Mouse (Mus musculus): Measurements from ENCODE around the gene C2. TPM values are rescaled to one million over a fixed set of nuclear protein-coding genes. Genes with fewer than 3 reads are reported as not detected.
A peak's percentile ranks its signal among the peaks of the same experiment; 100 is the strongest.

The C2 gene
- polyA plus RNA-seq, 1 experiment from 2014 or later, result 14.9 TPM

GRCm38 (mm10) chr17:34891377-34891776 is 6.7 kb downstream of the C2 start:
- no peak for ATAC-seq
- H3K27me3 ChIP-seq (replicated peaks), result no peaks in the 10 kb centered on the region
- no peak overlapping the region for H3K4me3 ChIP-seq (replicated peaks)
- no peaks in the 10 kb centered on the region for H3K9me3 ChIP-seq
- H3K36me3 ChIP-seq, result peaks cover 6% of the 10 kb centered on the region
- H3K4me2 ChIP-seq (replicated peaks), result no peak overlapping the region
- H3K27ac ChIP-seq, result no peak overlapping the region
- H3K4me1 ChIP-seq (replicated peaks), result peaks cover 19% of the 10 kb centered on the region
- no peak overlapping the region for H3K9ac ChIP-seq
- 98% methylated on average over 2 of the region's 2 CpGs for WGBS

GRCm38 (mm10) chr17:34890074-34890743 is 7.9 kb downstream of the C2 start:
- WGBS, result 84% methylated on average over 12 of the region's 12 CpGs
- H3K36me3 ChIP-seq, result no peaks in the 10 kb centered on the region
- no peak for ATAC-seq
- H3K27ac ChIP-seq, result no peak overlapping the region
- H3K4me1 ChIP-seq (replicated peaks), result peaks cover 8% of the 10 kb centered on the region
- H3K9me3 ChIP-seq, result no peaks in the 10 kb centered on the region
- no peak overlapping the region for H3K4me2 ChIP-seq (replicated peaks)
- no peak overlapping the region for H3K9ac ChIP-seq
- H3K4me3 ChIP-seq (replicated peaks), result no peak overlapping the region
- no peaks in the 10 kb centered on the region for H3K27me3 ChIP-seq (replicated peaks)

GRCm38 (mm10) chr17:34887942-34888341 is 10.1 kb downstream of the C2 start:
- Histone ChIP-seq H3K27me3 (replicated peaks) (no peaks in the 10 kb centered on the region), H3K36me3 (no peaks in the 10 kb centered on the region), H3K4me1 (replicated peaks) (0 out of 2 replicates have a peak, but pooled peaks cover 2% of the 10 kb centered on the region), H3K4me2 (replicated peaks) (no peak overlapping the region), H3K27ac (no peak overlapping the region), H3K9ac (no peak overlapping the region), H3K9me3 (no peaks in the 10 kb centered on the region), H3K4me3 (replicated peaks) (no peak overlapping the region)
- ATAC-seq, result no peak
- 92% methylated on average over 5 of the region's 5 CpGs for WGBS

- Histone ChIP-seq H3K9me3 (no peaks in the 10 kb centered on the region), H3K36me3 (no peaks in the 10 kb centered on the region), H3K27me3 (replicated peaks) (no peaks in the 10 kb centered on the region), H3K4me3 (replicated peaks) (no peak overlapping the region), H3K4me2 (replicated peaks) (no peak overlapping the region), H3K4me1 (replicated peaks) (peaks cover 5% of the 10 kb centered on the region; the same call in 1 of the 2 replicates), H3K9ac (no peak overlapping the region), H3K27ac (no peak overlapping the region)
- no peak for ATAC-seq
- 75% methylated on average over 3 of the region's 3 CpGs for WGBS
Measured at GRCm38 (mm10) chr17:34885615-34886014, 12.4 kb downstream of the C2 start.

- Histone ChIP-seq H3K27me3 (replicated peaks) (no peaks in the 10 kb centered on the region), H3K9me3 (no peaks in the 10 kb centered on the region), H3K4me2 (replicated peaks) (no peak overlapping the region), H3K27ac (no peak overlapping the region), H3K9ac (no peak overlapping the region), H3K4me1 (replicated peaks) (peaks cover 9% of the 10 kb centered on the region; the same call in 1 of the 2 replicates), H3K4me3 (replicated peaks) (no peak overlapping the region), H3K36me3 (no peaks in the 10 kb centered on the region)
- WGBS, result 84% methylated on average over 6 of the region's 6 CpGs
- ATAC-seq, result no peak
Measured at GRCm38 (mm10) chr17:34884704-34885103, 13.4 kb downstream of the C2 start.

GRCm38 (mm10) chr17:34883332-34883731 is 14.7 kb downstream of the C2 start:
- Histone ChIP-seq H3K27me3 (replicated peaks) (no peaks in the 10 kb centered on the region), H3K9me3 (no peaks in the 10 kb centered on the region)

GRCm38 (mm10) chr17:34881683-34882310 is 16.3 kb downstream of the C2 start, which contains the start of gene Gm20547:
Gene Gm20547, minus strand, starts transcription at chr17:34882042.
- H3K36me3 ChIP-seq, result no peaks in the 10 kb centered on the region
- no peaks in the 10 kb centered on the region for H3K9me3 ChIP-seq
- H3K27ac ChIP-seq, result peak within 1 kb of the TSS; percentile 25
- peaks cover 12% of the 10 kb centered on the region; the same call in 1 of the 2 replicates for H3K4me1 ChIP-seq (replicated peaks)
- peak within 1 kb of the TSS; percentile 19 for H3K4me3 ChIP-seq (replicated peaks)
- WGBS, result 9% methylated on average over 15 of the region's 15 CpGs
- no peaks in the 10 kb centered on the region for H3K27me3 ChIP-seq (replicated peaks)
- ATAC-seq, result peak; percentile 75
- peak within 1 kb of the TSS; percentile 57 for H3K4me2 ChIP-seq (replicated peaks)
- H3K9ac ChIP-seq, result peak within 1 kb of the TSS; percentile 6

More at GRCm38 (mm10) chr17:34883332-34883731, 14.7 kb downstream of the C2 start:
- H3K4me3 ChIP-seq (replicated peaks), result no peak overlapping the region
- H3K36me3 ChIP-seq, result no peaks in the 10 kb centered on the region
- no peak overlapping the region for H3K4me2 ChIP-seq (replicated peaks)
- no peak for ATAC-seq
- peaks cover 12% of the 10 kb centered on the region; the same call in 1 of the 2 replicates for H3K4me1 ChIP-seq (replicated peaks)
- no peak overlapping the region for H3K9ac ChIP-seq
- H3K27ac ChIP-seq, result no peak overlapping the region
- 74% methylated on average over 3 of the region's 3 CpGs for whole genome bisulfite sequencing

- Histone ChIP-seq H3K9me3 (no peaks in the 10 kb centered on the region), H3K27me3 (replicated peaks) (no peaks in the 10 kb centered on the region), H3K36me3 (no peaks in the 10 kb centered on the region), H3K4me1 (replicated peaks) (peaks cover 12% of the 10 kb centered on the region; the same call in 1 of the 2 replicates), H3K4me3 (replicated peaks) (no peak overlapping the region), H3K4me2 (replicated peaks) (peak overlapping the region; percentile 57), H3K9ac (peak overlapping the region; percentile 6; the same call in 1 of the 2 replicates), H3K27ac (peak overlapping the region; percentile 25; the same call in 1 of the 2 replicates)
- peak; percentile 34; the same call in 1 of the 2 replicates for ATAC-seq
Measured at GRCm38 (mm10) chr17:34881166-34881565, 16.9 kb downstream of the C2 start.

GRCm38 (mm10) chr17:34879336-34879879 is 18.7 kb downstream of the C2 start, which contains the start of gene Zbtb12:
Gene Zbtb12, plus strand, starts transcription at chr17:34879483.
- ATAC-seq, result no peak
- Histone ChIP-seq H3K27ac (no peak within 1 kb of the TSS), H3K4me2 (replicated peaks) (no peak within 1 kb of the TSS), H3K36me3 (no peaks in the 10 kb centered on the region), H3K9ac (no peak within 1 kb of the TSS), H3K4me3 (replicated peaks) (no peak within 1 kb of the TSS), H3K9me3 (no peaks in the 10 kb centered on the region), H3K27me3 (replicated peaks) (no peaks in the 10 kb centered on the region), H3K4me1 (replicated peaks) (peaks cover 12% of the 10 kb centered on the region; the same call in 1 of the 2 replicates)
- WGBS, result 59% methylated on average over 11 of the region's 11 CpGs

GRCm38 (mm10) chr17:34874321-34874720 is 23.7 kb downstream of the C2 start:
- Histone ChIP-seq H3K9ac (no peak overlapping the region), H3K9me3 (no peaks in the 10 kb centered on the region), H3K4me1 (replicated peaks) (no peaks in the 10 kb centered on the region), H3K4me2 (replicated peaks) (no peak overlapping the region), H3K27me3 (replicated peaks) (no peaks in the 10 kb centered on the region), H3K27ac (no peak overlapping the region), H3K36me3 (no peaks in the 10 kb centered on the region), H3K4me3 (replicated peaks) (no peak overlapping the region)
- 80% methylated on average over 6 of the region's 6 CpGs for WGBS
- ATAC-seq, result no peak

- H3K27ac ChIP-seq, result no peak overlapping the region
- no peaks in the 10 kb centered on the region for H3K27me3 ChIP-seq (replicated peaks)
- no peaks in the 10 kb centered on the region for H3K9me3 ChIP-seq
- H3K9ac ChIP-seq, result no peak overlapping the region
- H3K36me3 ChIP-seq, result no peaks in the 10 kb centered on the region
- no peak for ATAC-seq
- WGBS, result 48% methylated on average over 7 of the region's 7 CpGs
- H3K4me2 ChIP-seq (replicated peaks), result no peak overlapping the region
- no peak overlapping the region for H3K4me3 ChIP-seq (replicated peaks)
- H3K4me1 ChIP-seq (replicated peaks), result no peaks in the 10 kb centered on the region; the same call in 1 of the 2 replicates
Measured at GRCm38 (mm10) chr17:34865981-34866380, 32.1 kb downstream of the C2 start.

- WGBS, result 34% methylated on average over 8 of the region's 8 CpGs
- H3K4me1 ChIP-seq (replicated peaks), result no peaks in the 10 kb centered on the region; the same call in 1 of the 2 replicates
- H3K27ac ChIP-seq, result peak within 1 kb of the TSS; percentile 79
- H3K4me3 ChIP-seq (replicated peaks), result peak within 1 kb of the TSS; percentile 23
- H3K9me3 ChIP-seq, result no peaks in the 10 kb centered on the region
- peak; percentile 80 for ATAC-seq
- no peaks in the 10 kb centered on the region for H3K36me3 ChIP-seq
- peak within 1 kb of the TSS; percentile 53 for H3K4me2 ChIP-seq (replicated peaks)
- H3K27me3 ChIP-seq (replicated peaks), result no peaks in the 10 kb centered on the region
- peak within 1 kb of the TSS; percentile 24; the same call in 1 of the 2 replicates for H3K9ac ChIP-seq
Measured at GRCm38 (mm10) chr17:34862416-34863081, 35.5 kb downstream of the C2 start, which contains the start of gene Cfb. Gene Cfb, minus strand, starts transcription at chr17:34862518.

Measured in intestine, embryonic 15.5 days (tissue).